Mouse (Mus musculus) megakaryocyte, embryonic 14.5 days (primary cell): ENCODE measurements around the gene Rbm47.

Source experiments
- FLI1 ChIP-seq: IDR thresholded peaks from 2 replicates; pipeline ENCODE4 v1.6.1; 2012; ENCODE audit warnings: low read length, inconsistent platforms, mixed read lengths
- GATA1 ChIP-seq: IDR thresholded peaks from 3 replicates; pipeline ENCODE4 v1.6.1; 2012; ENCODE audit warnings: mixed read lengths, low read length, inconsistent platforms, borderline replicate concordance

DNA sequence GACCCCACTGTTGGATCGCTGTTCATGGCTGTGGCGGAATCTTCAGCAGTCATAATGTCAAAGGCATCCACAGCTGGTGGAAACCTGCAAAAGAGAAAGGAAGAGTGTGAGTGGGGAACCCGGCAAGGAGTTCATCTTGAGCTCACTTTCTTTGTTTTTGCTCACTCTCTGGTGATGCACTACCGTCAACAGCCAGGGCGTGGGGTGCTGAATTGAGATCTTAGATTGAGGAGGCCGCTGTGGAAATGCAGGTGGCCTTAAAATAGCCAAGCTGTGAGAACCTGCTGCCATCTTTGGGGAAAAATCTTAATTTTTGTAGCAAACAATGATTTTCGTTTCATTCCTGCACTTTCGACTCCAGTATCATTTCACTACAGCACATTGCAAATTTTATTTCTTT is 145.7 kb downstream of the Rbm47 start:
- TF ChIP-seq GATA1 (no peak), FLI1 (no peak)
